Mouse (Mus musculus) liver, postnatal 0 days (tissue): ENCODE measurements around the gene Mrps15. TPM values are rescaled to one million over a fixed set of nuclear protein-coding genes. Genes with fewer than 3 reads are reported as not detected.
A peak's percentile ranks its signal among the peaks of the same experiment; 100 is the strongest.
"Not testable (repeated sequence)": the region's sequence is repeated elsewhere in the genome, so short reads cannot be mapped to it uniquely, and the experiment has no call there.

Experiments used
- ATAC-seq: fragments of 200-750 bp; cut with Nextera tagmentation; 2 replicates; pipeline ENCODE4 v1.8.0; 2017; ENCODE audit warnings: mild to moderate bottlenecking, moderate library complexity
- DNase-seq: peaks from one replicate; pipeline ENCODE4 v3.0.0-alpha.2; 2016
- H3K27ac ChIP-seq: fragments of 300-500 bp; sonication (generic); 2 replicates; pipeline ENCODE4 v1.5.1; 2014; ENCODE audit warnings: antibody characterized with exemption, moderate library complexity, mild to moderate bottlenecking, low read depth
- H3K27me3 ChIP-seq: fragments of 300-500 bp; sonication (generic); 2 replicates; pipeline ENCODE4 v1.6.1; 2014; ENCODE audit warnings: low read length, control low read depth, mixed read lengths; ENCODE audit not compliant: insufficient read depth
- H3K36me3 ChIP-seq: fragments of 300-500 bp; sonication (generic); replicated peaks from 2 replicates; pipeline ENCODE4 v1.6.1; 2014; ENCODE audit warnings: mild to moderate bottlenecking, control low read depth, low read length, moderate library complexity, mixed read lengths; ENCODE audit not compliant: insufficient read depth
- H3K4me1 ChIP-seq: fragments of 300-500 bp; sonication (generic); 2 replicates; pipeline ENCODE4 v1.6.1; 2014; ENCODE audit warnings: antibody characterized with exemption, mild to moderate bottlenecking, control low read depth; ENCODE audit not compliant: insufficient read depth
- H3K4me2 ChIP-seq: fragments of 300-500 bp; sonication (generic); 2 replicates; pipeline ENCODE4 v1.6.1; 2014; ENCODE audit warnings: low read depth, mild to moderate bottlenecking, low read length, moderate library complexity, mixed read lengths
- H3K4me3 ChIP-seq: fragments of 300-500 bp; sonication (generic); 2 replicates; pipeline ENCODE4 v1.5.1; 2014; ENCODE audit warnings: low read depth, low read length
- H3K9ac ChIP-seq: fragments of 300-500 bp; sonication (generic); replicated peaks from 2 replicates; pipeline ENCODE4 v1.6.1; 2014; ENCODE audit warnings: mild to moderate bottlenecking, moderate library complexity
- H3K9me3 ChIP-seq: fragments of 300-500 bp; sonication (generic); 2 replicates; pipeline ENCODE4 v1.6.1; 2016; ENCODE audit warnings: mild to moderate bottlenecking, control low read depth, low read length, mixed read lengths
- CTCF ChIP-seq: sonication (generic); IDR thresholded peaks from 2 replicates; pipeline ENCODE4 v1.5.1; 2016; ENCODE audit warnings: antibody characterized with exemption, low read depth
- EP300 ChIP-seq: IDR thresholded peaks from 2 replicates; pipeline ENCODE4 v1.6.1; 2016; ENCODE audit warnings: antibody characterized with exemption, low read depth, mild to moderate bottlenecking
- WGBS: fragments of 180-500 bp; shearing (Covaris S2); extraction: QIAGEN DNeasy Blood & Tissue Kit; methylation state at CpG from one replicate; pipeline ENCODE4 v1.1.7; 2014; ENCODE audit not compliant: insufficient replicate concordance; 5-methylcytosine and 5-hydroxymethylcytosine counted together
- polyA plus RNA-seq: library from polyadenylated mRNA; unstranded; fragments of >200 nt; fragmentation: Nextera tagmentation; extraction: Ambion mirVana; gene quantifications from 2 replicates; pipeline ENCODE4 v1.2.1, GENCODE M21; 2015

The Mrps15 gene
- polyA plus RNA-seq, 1 experiment from 2014 or later = 57.2 TPM

GRCm38 (mm10) chr4:126085996-126086576 is 39.4 kb downstream of the Mrps15 start:
- DNase-seq = peak; percentile 89
- peaks cover 9% of the 10 kb centered on the region for H3K4me1 ChIP-seq
- 19% methylated on average over 7 of the region's 7 CpGs for WGBS

DNA sequence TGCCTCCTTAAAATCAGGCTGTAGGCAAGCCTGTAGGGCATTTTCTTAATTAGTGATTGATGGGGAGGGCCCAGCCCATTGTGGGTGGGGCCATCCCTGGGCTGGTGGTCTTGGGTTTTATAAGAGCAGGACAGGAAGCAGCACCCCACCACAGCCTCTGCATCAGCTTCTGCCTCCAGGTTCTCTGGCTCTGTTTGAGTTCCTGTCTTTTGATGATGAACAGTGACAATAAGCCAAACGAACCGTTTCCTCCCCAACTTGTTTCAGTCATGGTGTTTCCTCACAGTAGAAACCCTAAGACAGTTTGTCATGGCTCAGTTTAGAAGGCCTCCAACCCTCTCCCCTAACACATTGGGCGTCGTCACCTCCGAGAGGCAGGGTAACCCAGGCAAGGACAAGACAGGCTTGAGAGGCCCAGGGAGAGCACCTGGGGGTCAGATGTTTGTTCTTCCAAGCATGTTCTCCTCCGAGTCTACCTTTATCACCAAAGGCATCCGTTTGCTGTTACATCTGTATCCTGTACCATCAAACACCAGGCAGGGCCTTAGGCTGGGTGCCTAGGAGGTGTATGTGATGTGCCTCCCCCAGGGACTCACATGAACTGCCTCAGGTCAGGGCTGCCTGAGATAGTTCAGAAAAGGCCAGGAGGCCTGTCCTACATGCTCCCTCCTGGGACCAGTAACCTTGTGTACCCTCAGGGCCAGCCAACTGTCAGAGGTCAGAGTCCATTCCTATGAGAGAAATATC is 43.5 kb downstream of the Mrps15 start:
- TF ChIP-seq CTCF = no peak
- no peak for TF ChIP-seq EP300
- no peak for DNase-seq
- no peaks in the 10 kb centered on the region for H3K27me3 ChIP-seq
- peak overlapping the region; percentile 61 for H3K27ac ChIP-seq
- no peaks in the 10 kb centered on the region for H3K9me3 ChIP-seq
- peak; percentile 85 for ATAC-seq
- WGBS = 39% methylated on average over 7 of the region's 7 CpGs
- H3K9ac ChIP-seq = no peak overlapping the region
- no peak overlapping the region for H3K4me3 ChIP-seq
- H3K4me1 ChIP-seq = peaks cover 20% of the 10 kb centered on the region
- H3K4me2 ChIP-seq = no peak overlapping the region
- no peaks in the 10 kb centered on the region for H3K36me3 ChIP-seq

More at GRCm38 (mm10) chr4:126085996-126086576, 39.4 kb downstream of the Mrps15 start:
- Histone ChIP-seq H3K27me3 (no peaks in the 10 kb centered on the region), H3K9me3 (no peaks in the 10 kb centered on the region), H3K4me3 (no peak overlapping the region), H3K9ac (no peak overlapping the region), H3K27ac (no peak overlapping the region), H3K4me2 (no peak overlapping the region), H3K36me3 (no peaks in the 10 kb centered on the region)
- ATAC-seq = peak; percentile 83
- TF ChIP-seq EP300 (no peak), CTCF (peak; percentile 98)

DNA sequence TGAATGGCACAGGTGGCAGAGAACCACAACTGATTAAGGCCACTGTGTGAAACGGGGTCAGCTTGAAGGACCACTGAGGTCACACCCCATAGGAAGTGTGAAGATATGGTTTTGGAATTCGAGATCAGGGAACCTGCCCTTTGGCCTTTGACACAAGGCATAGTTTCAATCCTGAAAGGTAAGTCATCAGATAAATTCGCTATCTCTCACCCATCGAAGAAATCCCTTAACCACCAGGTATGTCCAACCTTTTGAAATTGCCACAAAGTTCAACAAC is 44.1 kb downstream of the Mrps15 start:
- no peaks in the 10 kb centered on the region for H3K9me3 ChIP-seq
- H3K9ac ChIP-seq = no peak overlapping the region
- peaks cover 20% of the 10 kb centered on the region for H3K4me1 ChIP-seq
- H3K4me3 ChIP-seq = no peak overlapping the region
- no peak for ATAC-seq
- 51% methylated on average over 4 of the region's 4 CpGs for WGBS
- no peaks in the 10 kb centered on the region for H3K36me3 ChIP-seq
- peak overlapping the region; percentile 61 for H3K27ac ChIP-seq
- no peak for DNase-seq
- H3K4me2 ChIP-seq = no peak overlapping the region
- TF ChIP-seq CTCF (no peak), EP300 (no peak)
- H3K27me3 ChIP-seq = no peaks in the 10 kb centered on the region

- Histone ChIP-seq H3K27ac (peak overlapping the region; percentile 61), H3K4me2 (no peak overlapping the region), H3K27me3 (no peaks in the 10 kb centered on the region), H3K9me3 (no peaks in the 10 kb centered on the region), H3K36me3 (no peaks in the 10 kb centered on the region), H3K9ac (no peak overlapping the region), H3K4me1 (peaks cover 20% of the 10 kb centered on the region), H3K4me3 (no peak overlapping the region)
- no peak for ATAC-seq
- no peak for DNase-seq
- 74% methylated on average over 8 of the region's 8 CpGs for WGBS
- no peak for TF ChIP-seq EP300
- TF ChIP-seq CTCF = no peak
Measured at GRCm38 (mm10) chr4:126091873-126092272, 45.1 kb downstream of the Mrps15 start.

GRCm38 (mm10) chr4:126095622-126096430 is 49.1 kb downstream of the Mrps15 start:
- peak overlapping the region; percentile 60 for H3K4me3 ChIP-seq
- H3K4me2 ChIP-seq = peak overlapping the region; percentile 77

DNA sequence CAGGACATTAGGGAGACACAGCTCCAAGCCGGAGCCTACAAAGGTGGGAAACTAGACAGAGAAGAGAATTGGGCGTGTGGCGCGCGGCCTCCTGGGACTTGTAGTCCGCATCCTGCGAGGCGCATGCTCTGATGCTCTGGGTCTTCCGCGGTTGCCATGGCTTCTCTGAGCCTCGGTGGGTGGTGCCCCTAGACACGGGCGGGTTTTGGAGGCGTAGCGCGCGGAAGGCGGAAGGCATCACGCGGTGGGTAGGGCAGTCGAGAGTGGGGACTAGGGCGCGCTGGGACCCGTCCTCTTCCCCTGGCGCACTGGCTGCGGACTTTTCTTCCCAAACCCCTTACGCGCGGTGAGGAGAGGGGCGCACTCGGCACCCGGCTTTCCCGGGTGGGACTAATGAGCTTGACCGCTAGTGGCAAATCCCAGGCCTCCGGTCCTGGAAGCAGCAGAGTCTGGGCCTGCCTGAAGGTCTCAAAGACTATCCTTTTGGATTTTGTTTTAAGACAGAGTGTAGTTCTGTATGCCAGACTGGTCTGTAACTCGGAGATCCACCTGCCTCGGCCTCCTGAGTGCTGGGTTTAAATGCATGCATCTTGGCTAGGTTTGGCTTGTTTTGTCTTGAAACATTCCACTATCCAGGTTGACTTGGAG is 49.9 kb downstream of the Mrps15 start, which contains the start of gene Lsm10:
Gene Lsm10, plus strand, starts transcription at position 160 of the 648 bp plus-strand sequence.
- ATAC-seq = peak; percentile 99
- peak within 1 kb of the TSS; percentile 37; the same call in 1 of the 2 replicates for H3K27ac ChIP-seq
- 1% methylated on average over 36 of the region's 37 CpGs for WGBS
- TF ChIP-seq EP300 (no peak), CTCF (no peak)
- peak within 1 kb of the TSS; percentile 60 for H3K4me3 ChIP-seq
- no peaks in the 10 kb centered on the region for H3K27me3 ChIP-seq
- peak within 1 kb of the TSS; percentile 77 for H3K4me2 ChIP-seq
- peaks cover 36% of the 10 kb centered on the region for H3K4me1 ChIP-seq
- peak; percentile 95 for DNase-seq
- H3K9me3 ChIP-seq = no peaks in the 10 kb centered on the region
- H3K9ac ChIP-seq = peak within 1 kb of the TSS; percentile 63
- 0 out of 2 replicates have a peak, but pooled peaks cover 4% of the 10 kb centered on the region for H3K36me3 ChIP-seq

More at GRCm38 (mm10) chr4:126095622-126096430, 49.1 kb downstream of the Mrps15 start:
- 51% methylated on average over 14 of the region's 14 CpGs for WGBS
- not testable (repeated sequence) for DNase-seq, H3K27me3 ChIP-seq, H3K9ac ChIP-seq, H3K27ac ChIP-seq, H3K36me3 ChIP-seq, H3K9me3 ChIP-seq
- 0 out of 2 replicates have a peak, but pooled peaks have one; percentile 4 for ATAC-seq
- peaks cover 35% of the 10 kb centered on the region for H3K4me1 ChIP-seq
